Mouse (Mus musculus) MEL (cell line): ENCODE measurements around the gene Zfp511. TPM values are rescaled to one million over a fixed set of nuclear protein-coding genes. Genes with fewer than 3 reads are reported as not detected.

Experiments used
- DNase-seq: peaks from one replicate; pipeline ENCODE4 v3.0.0; 2011; ENCODE audit warnings: low read depth, low spot score
- H3K27ac ChIP-seq: 2 replicates; pipeline ENCODE4 v1.5.1; 2012; ENCODE audit warnings: low read depth, mild to moderate bottlenecking, control low read depth, low read length, moderate library complexity; ENCODE audit not compliant: control insufficient read depth
- H3K27me3 ChIP-seq, 2 experiments: fragments of 150-350 bp in 1 of 2; sonication (generic) in 1 of 2; 2 replicates each; pipeline ENCODE4 v1.6.1; 2012; ENCODE audit warnings: low read length in 2 of 2, mild to moderate bottlenecking in 2 of 2, improper control_type of control experiment in 1 of 2, moderate library complexity in 1 of 2; ENCODE audit not compliant: insufficient read depth in 2 of 2, control insufficient read depth in 1 of 2
- H3K36me3 ChIP-seq, 2 experiments: 2 replicates each; pipeline ENCODE4 v1.6.1; 2012 to 2014; ENCODE audit warnings: low read length in 2 of 2, improper control_type of control experiment in 1 of 2, inconsistent platforms in 1 of 2, mild to moderate bottlenecking in 1 of 2; ENCODE audit not compliant: insufficient read depth in 2 of 2, control insufficient read depth in 1 of 2
- H3K4me1 ChIP-seq, 2 experiments: fragments of 150-350 bp in 1 of 2; sonication (generic) in 1 of 2; 2 replicates each; pipeline ENCODE4 v1.6.1; 2012; ENCODE audit warnings: low read length in 2 of 2, improper control_type of control experiment in 1 of 2, mild to moderate bottlenecking in 1 of 2; ENCODE audit not compliant: insufficient read depth in 2 of 2, control insufficient read depth in 1 of 2
- H3K4me3 ChIP-seq, 2 experiments: fragments of 150-350 bp in 1 of 2; sonication (generic) in 1 of 2; 2 replicates each; pipeline ENCODE4 v1.5.1; 2012; ENCODE audit warnings: low read depth in 2 of 2, low read length in 2 of 2, mild to moderate bottlenecking in 2 of 2, moderate library complexity in 2 of 2, control low read depth in 1 of 2, improper control_type of control experiment in 1 of 2; ENCODE audit not compliant: control insufficient read depth in 1 of 2, insufficient read depth in 1 of 2
- H3K79me2 ChIP-seq: 2 replicates; pipeline ENCODE4 v1.6.1; 2012; ENCODE audit warnings: mild to moderate bottlenecking, low read length, moderate library complexity; ENCODE audit not compliant: control insufficient read depth, poor library complexity, insufficient read depth
- H3K9ac ChIP-seq: 2 replicates; pipeline ENCODE4 v1.6.1; 2012; ENCODE audit warnings: low read depth, mild to moderate bottlenecking, control low read depth, low read length, moderate library complexity; ENCODE audit not compliant: control insufficient read depth, poor library complexity, severe bottlenecking
- H3K9me3 ChIP-seq: fragments of 150-350 bp; sonication (generic); replicated peaks from 2 replicates; pipeline ENCODE4 v1.6.1; 2012; ENCODE audit warnings: mild to moderate bottlenecking, low read length, improper control_type of control experiment, moderate library complexity; ENCODE audit not compliant: insufficient read depth
- CTCF ChIP-seq, 3 experiments: IDR thresholded peaks in 2 of 3; conservative IDR thresholded peaks in 1 of 3; 2 replicates each; pipeline ENCODE4 v1.5.1; 2011 to 2012; ENCODE audit warnings: low read length in 3 of 3, low read depth in 2 of 3, mild to moderate bottlenecking in 2 of 3, improper control_type of control experiment in 1 of 3, inconsistent platforms in 1 of 3, mixed read lengths in 1 of 3, moderate library complexity in 1 of 3; ENCODE audit not compliant: control insufficient read depth in 1 of 3, insufficient read depth in 1 of 3, poor library complexity in 1 of 3, severe bottlenecking in 1 of 3
- EP300 ChIP-seq, 2 experiments: IDR thresholded peaks; 2 replicates each; pipeline ENCODE4 v1.6.1; 2011; ENCODE audit warnings: improper control_type of control experiment in 2 of 2, low read length in 2 of 2, low read depth in 1 of 2, mild to moderate bottlenecking in 1 of 2
- GATA1 ChIP-seq: IDR thresholded peaks from 2 replicates; pipeline ENCODE4 v1.6.1; 2011; ENCODE audit warnings: low read depth, low read length, improper control_type of control experiment
- KAT2A ChIP-seq: conservative IDR thresholded peaks from 2 replicates; pipeline ENCODE4 v1.6.1; 2012; ENCODE audit warnings: low read depth, low read length, improper control_type of control experiment, inconsistent platforms
- MAFK ChIP-seq: IDR thresholded peaks from 2 replicates; pipeline ENCODE4 v1.6.1; 2011; ENCODE audit warnings: low read depth, mild to moderate bottlenecking, low read length, improper control_type of control experiment, borderline replicate concordance
- MAX ChIP-seq: IDR thresholded peaks from 2 replicates; pipeline ENCODE4 v1.6.1; 2011; ENCODE audit warnings: low read length, improper control_type of control experiment
- MAZ ChIP-seq: IDR thresholded peaks from 2 replicates; pipeline ENCODE4 v1.6.1; 2012; ENCODE audit warnings: low read depth, mild to moderate bottlenecking, inconsistent platforms, low read length, improper control_type of control experiment
- MXI1 ChIP-seq: IDR thresholded peaks from 2 replicates; pipeline ENCODE4 v1.6.1; 2011; ENCODE audit warnings: mild to moderate bottlenecking, low read depth, low read length, improper control_type of control experiment
- MYB ChIP-seq: IDR thresholded peaks from 2 replicates; pipeline ENCODE4 v1.6.1; 2011; ENCODE audit warnings: mild to moderate bottlenecking, low read depth, low read length, improper control_type of control experiment
- NRF1 ChIP-seq: IDR thresholded peaks from 2 replicates; pipeline ENCODE4 v1.6.1; 2014; ENCODE audit warnings: low read depth, mild to moderate bottlenecking, inconsistent platforms, low read length, improper control_type of control experiment, moderate library complexity; ENCODE audit not compliant: poor library complexity, insufficient read depth, severe bottlenecking
- POLR2AphosphoS2 ChIP-seq: IDR thresholded peaks from 2 replicates; pipeline ENCODE4 v1.6.1; 2011; ENCODE audit warnings: low read length, improper control_type of control experiment
- POLR2AphosphoS5 ChIP-seq: IDR thresholded peaks from 2 replicates; pipeline ENCODE4 v1.6.1; 2012; ENCODE audit warnings: low read depth, borderline replicate concordance, mild to moderate bottlenecking, inconsistent platforms, low read length, moderate library complexity, mixed read lengths
- RAD21 ChIP-seq: IDR thresholded peaks from 2 replicates; pipeline ENCODE4 v1.6.1; 2011; ENCODE audit warnings: mild to moderate bottlenecking, low read depth, low read length, improper control_type of control experiment
- SMC3 ChIP-seq: IDR thresholded peaks from 2 replicates; pipeline ENCODE4 v1.6.1; 2011; ENCODE audit warnings: low read depth, low read length, improper control_type of control experiment
- USF1 ChIP-seq: IDR thresholded peaks from 2 replicates; pipeline ENCODE4 v1.6.1; 2014; ENCODE audit warnings: low read depth, mild to moderate bottlenecking, inconsistent platforms, low read length, improper control_type of control experiment, moderate library complexity
- ZC3H11A ChIP-seq: IDR thresholded peaks from 2 replicates; pipeline ENCODE4 v1.6.1; 2012; ENCODE audit warnings: low read depth, mild to moderate bottlenecking, inconsistent platforms, low read length, improper control_type of control experiment
- ZMIZ1 ChIP-seq: IDR thresholded peaks from 2 replicates; pipeline ENCODE4 v1.6.1; 2012; ENCODE audit warnings: low read depth, mild to moderate bottlenecking, inconsistent platforms, low read length, improper control_type of control experiment, moderate library complexity
- ZNF384 ChIP-seq: IDR thresholded peaks from 2 replicates; pipeline ENCODE4 v1.6.1; 2012; ENCODE audit warnings: low read depth, mild to moderate bottlenecking, inconsistent platforms, low read length, improper control_type of control experiment
- polyA plus RNA-seq, 2 experiments: library from polyadenylated mRNA; stranded (reverse) in 1 of 2; unstranded in 1 of 2; fragments of >175 nt in 1 of 2; fragments of >200 nt in 1 of 2; gene quantifications; 2 replicates each; pipeline versions ENCODE4 v1.2.1 to v1.2.4; 2012; ENCODE audit warnings: low replicate concordance in 2 of 2, low read depth in 1 of 2; ENCODE audit not compliant: insufficient read length in 2 of 2, insufficient read depth in 1 of 2, missing spikeins in 1 of 2
- total RNA-seq: library from RNA; depleted of rRNA; stranded (reverse); fragments of 300-350 nt; gene quantifications from 2 replicates; pipeline ENCODE4 v1.2.3, GENCODE M21; 2012

Zfp511 gene
- total and polyA plus RNA-seq, 3 experiments, result 35.6 to 51.5 TPM; not detected in 1

DNA sequence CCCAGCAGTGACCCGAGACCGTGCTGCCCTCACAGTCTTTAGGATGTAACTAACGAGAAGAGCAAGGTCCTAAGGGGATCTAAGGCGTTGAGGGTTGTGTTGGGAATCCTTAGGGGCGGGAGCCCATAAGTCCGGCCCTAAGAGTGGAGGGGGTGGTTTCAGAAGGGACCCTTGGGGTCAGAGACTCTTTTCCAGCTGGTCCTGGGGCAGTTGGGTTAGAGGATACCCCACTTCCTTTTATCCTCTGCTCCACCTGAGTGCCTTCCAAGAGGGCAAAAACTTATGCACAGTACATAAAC, 25.6 kb downstream of the Zfp511 start:
- Histone ChIP-seq H3K9ac (no peak overlapping the region), H3K36me3 (no peaks in the 10 kb centered on the region), H3K27ac (no peak overlapping the region), H3K27me3 (no peaks in the 10 kb centered on the region; a peak in 1 of 4 replicates), H3K4me1 (no peaks in the 10 kb centered on the region), H3K4me3 (no peak overlapping the region), H3K79me2 (no peaks in the 10 kb centered on the region), H3K9me3 (no peaks in the 10 kb centered on the region)
- no peak for DNase-seq
- TF ChIP-seq POLR2AphosphoS5, result no peak
- TF ChIP-seq MAX, result no peak
- no peak for TF ChIP-seq EP300 (IDR thresholded peaks at IDR 0.05; ENCODE audit: low read depth in 1 of 2, low read length in 2 of 2)
- TF ChIP-seq USF1, result no peak
- no peak for TF ChIP-seq MYB
- no peak for TF ChIP-seq NRF1
- TF ChIP-seq KAT2A, result no peak
- TF ChIP-seq GATA1, result no peak
- TF ChIP-seq ZNF384, result no peak
- no peak for TF ChIP-seq ZMIZ1
- no peak for TF ChIP-seq POLR2AphosphoS2
- no peak for TF ChIP-seq ZC3H11A
- no peak for TF ChIP-seq MXI1
- no peak for TF ChIP-seq MAZ
- no peak for TF ChIP-seq MAFK
- TF ChIP-seq RAD21, result no peak
- no peak for TF ChIP-seq CTCF (IDR thresholded peaks at IDR 0.05 in 2 of 3, conservative IDR thresholded peaks at IDR 0.05 in 1 of 3; ENCODE audit: control insufficient read depth in 1 of 3, insufficient read depth in 1 of 3, low read depth in 2 of 3, low read length in 3 of 3, poor library complexity in 1 of 3, severe bottlenecking in 1 of 3)

DNA sequence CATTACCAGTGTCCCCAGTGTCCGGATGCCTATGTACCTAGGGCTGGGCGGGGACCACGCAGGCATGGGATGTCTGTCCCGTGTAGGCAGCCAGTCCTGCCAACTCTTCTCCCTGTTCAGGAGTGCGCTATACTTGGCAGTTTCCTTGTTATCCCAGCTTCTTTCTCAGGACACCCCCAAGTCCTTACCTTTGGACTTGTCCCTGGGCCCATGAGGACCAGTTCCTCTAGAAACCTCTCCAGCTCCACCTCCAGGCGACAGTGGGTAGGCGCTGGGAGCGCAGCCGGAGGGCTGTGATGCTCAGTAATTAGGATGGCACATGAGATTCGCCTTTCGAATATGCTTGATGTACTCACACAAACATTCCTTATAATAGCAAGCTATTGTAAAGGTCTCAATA, 26.1 kb downstream of the Zfp511 start:
- DNase-seq, result no peak
- Histone ChIP-seq H3K9ac (no peak overlapping the region), H3K27me3 (no peaks in the 10 kb centered on the region; a peak in 1 of 4 replicates)

More for the DNA sequence above, 26.1 kb downstream of the Zfp511 start:
- Histone ChIP-seq H3K79me2 (no peaks in the 10 kb centered on the region), H3K27ac (no peak overlapping the region), H3K4me1 (no peaks in the 10 kb centered on the region), H3K9me3 (no peaks in the 10 kb centered on the region), H3K4me3 (no peak overlapping the region), H3K36me3 (no peaks in the 10 kb centered on the region)
- TF ChIP-seq ZMIZ1 (no peak), CTCF (IDR thresholded peaks at IDR 0.05 in 2 of 3, conservative IDR thresholded peaks at IDR 0.05 in 1 of 3; ENCODE audit: control insufficient read depth in 1 of 3, insufficient read depth in 1 of 3, low read depth in 2 of 3, low read length in 3 of 3, poor library complexity in 1 of 3, severe bottlenecking in 1 of 3) (peak in 2 of 3 experiments; percentile 32 to 39; a peak in 4 of 6 replicates), SMC3 (peak; percentile 41)
